Mouse (Mus musculus) erythroblast, embryonic 14.5 days (primary cell): ENCODE measurements around the gene Twist2.

Experiments
- GATA1 ChIP-seq: IDR thresholded peaks from 2 replicates; pipeline ENCODE4 v1.6.1; 2012; ENCODE audit warnings: low read length, inconsistent platforms, mixed read lengths
- TAL1 ChIP-seq: IDR thresholded peaks from 3 replicates; pipeline ENCODE4 v1.6.1; 2012; ENCODE audit warnings: low read length, inconsistent platforms, mixed read lengths

DNA sequence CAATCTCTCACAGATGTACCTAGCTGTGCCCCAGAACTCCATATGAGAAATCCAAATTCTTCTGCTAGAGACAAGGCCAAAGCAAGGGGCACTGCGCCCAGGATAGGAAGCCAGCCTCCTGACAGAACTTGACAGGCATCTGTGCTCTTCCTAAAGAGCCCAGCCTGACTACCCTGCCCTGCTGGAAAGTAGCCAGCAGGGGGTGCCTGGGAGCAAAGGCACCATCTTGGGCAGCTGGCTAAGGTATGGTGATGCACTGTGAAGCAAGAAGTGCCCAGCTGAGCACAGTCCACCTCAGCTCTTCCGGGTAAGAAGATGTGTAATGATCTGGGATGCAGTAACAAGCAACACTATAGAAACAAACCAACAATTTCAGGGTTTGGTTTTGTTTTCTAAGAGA is 95.8 kb downstream of the Twist2 start:
- TF ChIP-seq GATA1 = no peak
- TF ChIP-seq TAL1 = no peak
